Mouse (Mus musculus) liver, embryonic 16.5 days (tissue): ENCODE measurements around the gene Ldb2. TPM values are rescaled to one million over a fixed set of nuclear protein-coding genes. Genes with fewer than 3 reads are reported as not detected.

ENCODE experiments used
- ATAC-seq: fragments of 200-750 bp; cut with Nextera tagmentation; 2 replicates; pipeline ENCODE4 v1.8.0; 2017; ENCODE audit warnings: low read depth, mild to moderate bottlenecking, moderate number of reproducible peaks, moderate library complexity
- H3K27ac ChIP-seq: fragments of 300-500 bp; sonication (generic); 2 replicates; pipeline ENCODE4 v1.5.1; 2014; ENCODE audit warnings: mild to moderate bottlenecking, low read length
- H3K27me3 ChIP-seq: fragments of 300-500 bp; sonication (generic); 2 replicates; pipeline ENCODE4 v1.6.1; 2014; ENCODE audit warnings: low read depth, low read length, mixed read lengths; ENCODE audit not compliant: control insufficient read depth, insufficient read depth
- H3K36me3 ChIP-seq: fragments of 300-500 bp; sonication (generic); 2 replicates; pipeline ENCODE4 v1.6.1; 2014; ENCODE audit warnings: mild to moderate bottlenecking; ENCODE audit not compliant: control insufficient read depth, insufficient read depth
- H3K4me1 ChIP-seq: fragments of 300-500 bp; sonication (generic); 2 replicates; pipeline ENCODE4 v1.6.1; 2014; ENCODE audit warnings: low read depth, low read length, mixed read lengths; ENCODE audit not compliant: control insufficient read depth
- H3K4me2 ChIP-seq: fragments of 300-500 bp; sonication (generic); 2 replicates; pipeline ENCODE4 v1.6.1; 2014; ENCODE audit warnings: low read depth, low read length, mixed read lengths
- H3K4me3 ChIP-seq: fragments of 300-500 bp; sonication (generic); 2 replicates; pipeline ENCODE4 v1.5.1; 2014; ENCODE audit warnings: low read depth, mild to moderate bottlenecking, low read length
- H3K9ac ChIP-seq: fragments of 300-500 bp; sonication (generic); 2 replicates; pipeline ENCODE4 v1.6.1; 2014; ENCODE audit warnings: low read depth, low read length
- H3K9me3 ChIP-seq: fragments of 300-500 bp; sonication (generic); replicated peaks from 2 replicates; pipeline ENCODE4 v1.6.1; 2016; ENCODE audit warnings: low read length; ENCODE audit not compliant: control insufficient read depth
- WGBS: fragments of 180-500 bp; shearing (Covaris S2); extraction: QIAGEN DNeasy Blood & Tissue Kit; methylation state at CpG from one replicate; pipeline ENCODE4 v1.1.7; 2014; ENCODE audit not compliant: insufficient replicate concordance; 5-methylcytosine and 5-hydroxymethylcytosine counted together
- polyA plus RNA-seq: library from polyadenylated mRNA; unstranded; fragments of >200 nt; fragmentation: Nextera tagmentation; extraction: Ambion mirVana; gene quantifications from 2 replicates; pipeline ENCODE4 v1.2.1, GENCODE M21; 2015

Gene Ldb2
- polyA plus RNA-seq, 1 experiment from 2014 or later = 5.9 TPM

- Histone ChIP-seq H3K9me3 (no peaks in the 10 kb centered on the region), H3K4me2 (no peak overlapping the region), H3K9ac (no peak overlapping the region), H3K4me1 (no peaks in the 10 kb centered on the region), H3K4me3 (no peak overlapping the region), H3K27me3 (no peaks in the 10 kb centered on the region), H3K27ac (no peak overlapping the region), H3K36me3 (no peaks in the 10 kb centered on the region)
- ATAC-seq = no peak
- 66% methylated on average over 1 of the region's 1 CpGs for WGBS
Observed at GRCm38 (mm10) chr5:44529001-44529400, 270.5 kb downstream of the Ldb2 start.

GRCm38 (mm10) chr5:44505221-44505620 is 294.3 kb downstream of the Ldb2 start:
- no peaks in the 10 kb centered on the region for H3K27me3 ChIP-seq
- no peaks in the 10 kb centered on the region for H3K4me1 ChIP-seq
- no peak overlapping the region for H3K4me3 ChIP-seq
- no peak overlapping the region for H3K27ac ChIP-seq
- H3K4me2 ChIP-seq = no peak overlapping the region
- no peaks in the 10 kb centered on the region for H3K9me3 ChIP-seq
- ATAC-seq = no peak
- no peak overlapping the region for H3K9ac ChIP-seq
- 65% methylated on average over 5 of the region's 5 CpGs for WGBS
- no peaks in the 10 kb centered on the region for H3K36me3 ChIP-seq

- H3K36me3 ChIP-seq = no peaks in the 10 kb centered on the region
- H3K9ac ChIP-seq = no peak overlapping the region
- no peaks in the 10 kb centered on the region for H3K4me1 ChIP-seq
- no peak overlapping the region for H3K4me2 ChIP-seq
- ATAC-seq = no peak
- WGBS = 61% methylated on average over 5 of the region's 5 CpGs
- H3K27me3 ChIP-seq = no peaks in the 10 kb centered on the region
- H3K27ac ChIP-seq = no peak overlapping the region
- H3K4me3 ChIP-seq = no peak overlapping the region
- no peaks in the 10 kb centered on the region for H3K9me3 ChIP-seq
Observed at GRCm38 (mm10) chr5:44504786-44505185, 294.7 kb downstream of the Ldb2 start.

- Histone ChIP-seq H3K9me3 (no peaks in the 10 kb centered on the region), H3K9ac (no peak overlapping the region), H3K27me3 (no peaks in the 10 kb centered on the region), H3K4me1 (no peaks in the 10 kb centered on the region), H3K36me3 (no peaks in the 10 kb centered on the region), H3K27ac (no peak overlapping the region), H3K4me2 (no peak overlapping the region), H3K4me3 (no peak overlapping the region)
- no peak for ATAC-seq
- 57% methylated on average over 1 of the region's 1 CpGs for WGBS
Observed at GRCm38 (mm10) chr5:44498229-44498628, 301.3 kb downstream of the Ldb2 start.

- no peak overlapping the region for H3K4me2 ChIP-seq
- WGBS = 66% methylated on average over 3 of the region's 3 CpGs
- H3K36me3 ChIP-seq = no peaks in the 10 kb centered on the region
- H3K9me3 ChIP-seq = no peaks in the 10 kb centered on the region
- no peaks in the 10 kb centered on the region for H3K27me3 ChIP-seq
- H3K4me3 ChIP-seq = no peak overlapping the region
- H3K4me1 ChIP-seq = no peaks in the 10 kb centered on the region
- no peak overlapping the region for H3K27ac ChIP-seq
- no peak for ATAC-seq
- no peak overlapping the region for H3K9ac ChIP-seq
Observed at GRCm38 (mm10) chr5:44496854-44497253, 302.6 kb downstream of the Ldb2 start.

GRCm38 (mm10) chr5:44495092-44495491 is 304.4 kb downstream of the Ldb2 start:
- no peak for ATAC-seq
- H3K4me1 ChIP-seq = no peaks in the 10 kb centered on the region
- no peak overlapping the region for H3K27ac ChIP-seq
- H3K4me3 ChIP-seq = no peak overlapping the region
- no peaks in the 10 kb centered on the region for H3K27me3 ChIP-seq
- no peaks in the 10 kb centered on the region for H3K36me3 ChIP-seq
- H3K9ac ChIP-seq = no peak overlapping the region
- no peaks in the 10 kb centered on the region for H3K9me3 ChIP-seq
- H3K4me2 ChIP-seq = no peak overlapping the region
- WGBS = 61% methylated on average over 4 of the region's 4 CpGs

- ATAC-seq = 0 out of 2 replicates have a peak, but pooled peaks have one; percentile 19
- H3K4me2 ChIP-seq = no peak overlapping the region
- no peaks in the 10 kb centered on the region for H3K4me1 ChIP-seq
- no peaks in the 10 kb centered on the region for H3K9me3 ChIP-seq
- H3K36me3 ChIP-seq = no peaks in the 10 kb centered on the region
- no peak overlapping the region for H3K4me3 ChIP-seq
- H3K9ac ChIP-seq = no peak overlapping the region
- WGBS = 61% methylated on average over 9 of the region's 9 CpGs
- H3K27me3 ChIP-seq = no peaks in the 10 kb centered on the region
- H3K27ac ChIP-seq = no peak overlapping the region
Observed at GRCm38 (mm10) chr5:44494133-44494532, 305.3 kb downstream of the Ldb2 start.

GRCm38 (mm10) chr5:44491526-44491925 is 308.0 kb downstream of the Ldb2 start:
- Histone ChIP-seq H3K27me3 (no peaks in the 10 kb centered on the region), H3K27ac (no peak overlapping the region), H3K4me2 (no peak overlapping the region), H3K9me3 (no peaks in the 10 kb centered on the region), H3K36me3 (no peaks in the 10 kb centered on the region), H3K4me1 (no peaks in the 10 kb centered on the region), H3K4me3 (no peak overlapping the region), H3K9ac (no peak overlapping the region)
- 74% methylated on average over 1 of the region's 1 CpGs for WGBS
- ATAC-seq = no peak

- Histone ChIP-seq H3K36me3 (no peaks in the 10 kb centered on the region), H3K27ac (no peak overlapping the region), H3K27me3 (no peaks in the 10 kb centered on the region), H3K4me1 (no peaks in the 10 kb centered on the region), H3K9ac (no peak overlapping the region), H3K9me3 (no peaks in the 10 kb centered on the region), H3K4me2 (no peak overlapping the region), H3K4me3 (no peak overlapping the region)
- 72% methylated on average over 6 of the region's 6 CpGs for WGBS
- ATAC-seq = no peak
Observed at GRCm38 (mm10) chr5:44490462-44490861, 309.0 kb downstream of the Ldb2 start.
